Mouse (Mus musculus): Measurements from ENCODE around the gene Ces2a. TPM values are rescaled to one million over a fixed set of nuclear protein-coding genes. Genes with fewer than 3 reads are reported as not detected.

Gene Ces2a
- polyA plus RNA-seq (2016; fragmentation: Nextera tagmentation; extraction: Ambion mirVana), result not detected in 2 replicates

DNA sequence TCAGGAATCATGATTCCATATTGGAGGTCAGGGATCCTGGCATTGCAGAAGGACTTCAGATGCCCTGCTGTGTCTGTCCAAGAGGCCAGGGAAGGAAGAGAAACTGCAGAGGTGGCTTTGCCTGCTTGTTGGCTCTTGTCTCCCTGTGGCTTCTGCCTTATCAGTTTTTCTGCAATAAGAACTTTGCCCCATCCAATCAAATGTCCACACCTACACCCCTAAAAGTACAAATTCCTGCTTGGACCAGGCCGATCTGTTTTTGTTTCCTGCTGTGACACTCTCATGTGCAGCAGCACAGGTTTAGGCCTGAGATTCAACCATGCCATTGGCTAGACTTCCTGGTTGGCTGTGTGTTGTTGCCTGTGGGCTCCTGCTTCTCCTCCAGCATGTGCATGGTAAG lies at the start of gene Ces2a:
Gene Ces2a (plus strand): TSS at position 251 of the 400 bp plus-strand sequence.
- Histone ChIP-seq H3K27ac (no peak within 1 kb of the TSS), H3K36me3 (no peaks in the 10 kb centered on the region), H3K4me3 (no peak within 1 kb of the TSS), H3K27me3 (ENCODE audit: low read depth, poor library complexity, severe bottlenecking) (no peaks in the 10 kb centered on the region), H3K4me1 (no peaks in the 10 kb centered on the region), H3K9me3 (replicated peaks) (no peaks in the 10 kb centered on the region)
- no peak for DNase-seq (ENCODE audit: low spot score)
- 88% methylated on average over 1 of the region's 1 CpGs for WGBS

DNA sequence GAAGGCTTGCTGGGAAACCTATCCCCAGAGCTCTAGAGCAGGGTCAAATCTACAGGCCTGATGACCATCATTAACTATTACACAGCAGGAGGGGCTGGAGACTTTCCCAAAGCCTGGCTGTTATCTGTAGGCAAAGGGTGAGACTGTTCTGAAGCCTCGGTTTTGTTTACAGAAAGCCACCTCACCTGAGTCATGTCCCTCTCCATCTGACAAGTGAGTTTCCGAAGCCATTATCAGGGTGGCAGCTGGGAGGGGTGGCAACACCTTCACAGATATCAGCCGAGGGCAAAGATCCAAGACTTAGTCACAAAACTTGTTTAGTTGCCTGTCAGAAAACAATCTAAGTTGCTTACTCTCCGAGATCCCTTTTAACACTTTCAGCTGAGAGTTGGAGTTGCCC lies 45.4 kb upstream of the Ces2a start:
- no peak for DNase-seq (ENCODE audit: low spot score)
- Histone ChIP-seq H3K36me3 (no peaks in the 10 kb centered on the region), H3K4me3 (no peak overlapping the region), H3K4me1 (no peaks in the 10 kb centered on the region), H3K27me3 (ENCODE audit: low read depth, poor library complexity, severe bottlenecking) (no peaks in the 10 kb centered on the region), H3K27ac (no peak overlapping the region), H3K9me3 (replicated peaks) (no peaks in the 10 kb centered on the region)
- WGBS, result 72% methylated on average over 4 of the region's 4 CpGs

DNA sequence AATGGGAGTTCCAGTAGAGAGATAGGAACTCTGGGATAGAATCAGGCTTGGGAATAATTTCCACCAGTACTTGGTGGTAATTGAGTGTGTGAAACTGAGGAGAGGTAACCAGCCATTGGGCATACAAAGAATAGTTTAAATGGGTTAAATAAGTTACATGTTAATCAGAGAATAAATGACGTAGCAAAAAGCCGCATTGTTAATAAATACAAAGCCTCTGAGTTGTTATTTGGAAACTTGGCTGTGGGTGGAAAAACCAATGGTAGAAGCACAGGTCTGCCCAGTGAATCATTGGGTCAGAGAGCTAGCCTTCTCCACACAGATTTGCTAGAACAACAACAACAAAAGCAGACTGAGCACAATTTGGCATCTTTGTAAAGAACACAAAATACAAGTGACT lies 35.2 kb upstream of the Ces2a start:
- Histone ChIP-seq H3K4me3 (no peak overlapping the region), H3K9me3 (replicated peaks) (no peaks in the 10 kb centered on the region), H3K27ac (no peak overlapping the region), H3K27me3 (ENCODE audit: low read depth, poor library complexity, severe bottlenecking) (no peaks in the 10 kb centered on the region), H3K36me3 (no peaks in the 10 kb centered on the region), H3K4me1 (no peaks in the 10 kb centered on the region)
- WGBS, result 90% methylated on average over 2 of the region's 2 CpGs
- DNase-seq (ENCODE audit: low spot score), result no peak

DNA sequence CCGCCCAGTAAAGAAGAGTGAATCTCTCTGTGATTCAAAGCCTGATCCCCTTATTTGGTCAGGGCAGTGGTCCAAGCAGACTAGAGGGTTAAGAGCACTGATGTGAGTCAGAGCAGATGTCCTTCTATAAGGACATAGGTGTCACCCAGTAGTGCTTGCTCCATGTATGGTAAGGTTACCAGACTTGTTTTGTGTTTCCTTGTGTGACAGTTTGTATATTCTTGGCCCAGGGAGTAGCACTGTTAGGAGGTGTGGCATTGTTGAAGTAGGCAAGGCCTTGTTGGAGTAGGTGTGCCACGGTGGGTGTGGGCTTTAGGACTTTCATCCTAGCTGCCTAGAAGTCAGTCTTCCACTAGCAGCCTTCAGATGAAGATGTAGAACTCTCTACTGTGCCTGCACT lies 31.9 kb upstream of the Ces2a start:
- H3K9me3 ChIP-seq (replicated peaks), result no peaks in the 10 kb centered on the region
- no peaks in the 10 kb centered on the region for H3K27me3 ChIP-seq (ENCODE audit: low read depth, poor library complexity, severe bottlenecking)
- no peak overlapping the region for H3K27ac ChIP-seq
- H3K4me3 ChIP-seq, result no peak overlapping the region
- no peaks in the 10 kb centered on the region for H3K36me3 ChIP-seq
- WGBS, result 85% methylated on average over 2 of the region's 2 CpGs
- no peak for DNase-seq (ENCODE audit: low spot score)
- H3K4me1 ChIP-seq, result no peaks in the 10 kb centered on the region

DNA sequence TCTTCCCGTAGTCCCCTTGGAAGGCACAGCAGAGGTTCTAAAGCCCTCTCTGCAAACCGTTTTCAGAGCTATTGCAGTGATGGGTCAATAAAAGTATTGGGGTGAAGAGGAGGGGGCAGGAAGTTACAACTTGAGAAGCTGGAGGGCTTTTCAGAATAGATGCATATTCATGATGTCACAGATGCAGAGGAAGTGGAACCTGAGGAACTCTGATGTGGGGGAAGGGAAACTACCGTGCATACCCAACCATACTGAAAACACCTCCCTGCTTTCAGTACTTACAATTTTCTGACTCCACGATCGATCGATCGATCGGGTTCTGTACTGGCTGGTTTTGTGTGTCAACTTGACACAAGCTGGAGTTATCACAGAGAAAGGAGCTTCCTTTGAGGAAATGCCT lies 12.6 kb upstream of the Ces2a start:
- no peak overlapping the region for H3K4me3 ChIP-seq
- H3K9me3 ChIP-seq (replicated peaks), result no peaks in the 10 kb centered on the region
- no peak overlapping the region for H3K27ac ChIP-seq
- DNase-seq (ENCODE audit: low spot score), result no peak
- H3K27me3 ChIP-seq (ENCODE audit: low read depth, poor library complexity, severe bottlenecking), result no peaks in the 10 kb centered on the region
- H3K36me3 ChIP-seq, result no peaks in the 10 kb centered on the region
- peaks cover 13% of the 10 kb centered on the region; the same call in 1 of the 2 replicates for H3K4me1 ChIP-seq
- 84% methylated on average over 8 of the region's 8 CpGs for WGBS

DNA sequence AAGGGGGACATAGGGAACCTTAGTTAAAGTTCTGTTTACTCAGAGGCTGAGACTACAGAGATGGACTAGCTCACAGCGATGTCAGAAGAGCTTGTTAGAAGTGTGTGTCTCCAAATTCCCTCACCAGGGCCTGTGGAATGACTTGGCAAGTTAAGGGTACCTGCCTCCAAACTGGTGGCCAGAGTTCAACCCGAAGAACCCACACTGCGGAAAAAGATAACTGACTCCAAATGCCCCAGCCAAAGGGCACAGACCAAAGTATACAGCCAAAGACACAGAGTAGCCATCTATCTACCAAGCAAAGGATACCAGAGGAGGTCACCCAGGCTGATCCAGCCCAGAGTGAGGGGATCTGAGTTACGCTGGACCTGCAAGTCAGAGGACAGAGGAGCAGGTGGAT lies 2.4 kb upstream of the Ces2a start:
- 91% methylated on average over 4 of the region's 4 CpGs for WGBS

DNA sequence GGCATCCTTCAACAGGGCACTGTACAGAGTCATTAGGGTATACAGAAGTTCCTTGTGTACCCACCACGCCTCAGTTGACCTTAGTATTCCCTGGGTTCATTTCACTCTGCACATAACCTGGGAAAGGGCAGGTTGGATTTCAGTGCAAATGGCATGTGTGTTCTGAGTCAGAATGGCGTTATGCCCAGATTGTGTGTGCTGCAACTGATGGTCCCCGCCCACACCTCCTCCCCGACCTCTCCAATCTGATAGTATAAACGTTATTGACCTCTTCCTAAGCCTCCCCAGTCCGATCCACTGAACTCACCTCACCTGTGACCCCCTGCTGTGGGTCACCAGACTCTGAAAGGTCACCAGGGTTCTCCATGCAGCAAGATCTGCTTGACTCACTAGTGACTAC lies 1.8 kb upstream of the Ces2a start:
- no peaks in the 10 kb centered on the region for H3K4me1 ChIP-seq
- H3K27me3 ChIP-seq (ENCODE audit: low read depth, poor library complexity, severe bottlenecking), result no peaks in the 10 kb centered on the region
- no peaks in the 10 kb centered on the region for H3K9me3 ChIP-seq (replicated peaks)
- no peak for DNase-seq (ENCODE audit: low spot score)
- H3K27ac ChIP-seq, result no peak overlapping the region
- no peaks in the 10 kb centered on the region for H3K36me3 ChIP-seq
- WGBS, result 78% methylated on average over 6 of the region's 6 CpGs
- no peak overlapping the region for H3K4me3 ChIP-seq

More for the DNA sequence above, 2.4 kb upstream of the Ces2a start:
- H3K36me3 ChIP-seq, result no peaks in the 10 kb centered on the region
- DNase-seq (ENCODE audit: low spot score), result no peak
- no peaks in the 10 kb centered on the region for H3K27me3 ChIP-seq (ENCODE audit: low read depth, poor library complexity, severe bottlenecking)
- no peaks in the 10 kb centered on the region for H3K4me1 ChIP-seq
- no peak overlapping the region for H3K27ac ChIP-seq
- no peaks in the 10 kb centered on the region for H3K9me3 ChIP-seq (replicated peaks)
- no peak overlapping the region for H3K4me3 ChIP-seq

DNA sequence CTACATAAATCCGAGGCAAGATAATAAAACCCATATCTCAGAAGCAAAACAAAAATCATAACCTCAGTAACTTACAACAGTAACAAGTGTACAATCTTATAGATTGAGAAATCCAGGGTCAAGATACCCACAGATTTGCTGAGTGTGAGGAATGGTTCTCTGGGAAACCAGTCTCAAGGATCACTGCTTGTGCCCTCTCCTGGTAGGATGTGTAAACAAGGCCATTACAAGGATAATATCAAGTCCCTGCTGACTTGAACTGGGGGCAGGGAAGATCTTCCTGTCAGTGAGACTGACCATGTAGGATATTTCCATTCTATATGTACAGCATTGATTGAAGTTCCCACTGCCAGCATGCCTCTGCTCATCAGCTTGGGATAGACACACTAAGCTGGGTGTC lies 8.2 kb downstream of the Ces2a start:
- no peak overlapping the region for H3K27ac ChIP-seq
- WGBS, result 83% methylated on average over 1 of the region's 1 CpGs
- H3K36me3 ChIP-seq, result no peaks in the 10 kb centered on the region
- H3K4me3 ChIP-seq, result no peak overlapping the region
- H3K4me1 ChIP-seq, result peaks cover 3% of the 10 kb centered on the region
- H3K9me3 ChIP-seq (replicated peaks), result no peaks in the 10 kb centered on the region
- no peaks in the 10 kb centered on the region for H3K27me3 ChIP-seq (ENCODE audit: low read depth, poor library complexity, severe bottlenecking)
- no peak for DNase-seq (ENCODE audit: low spot score)

DNA sequence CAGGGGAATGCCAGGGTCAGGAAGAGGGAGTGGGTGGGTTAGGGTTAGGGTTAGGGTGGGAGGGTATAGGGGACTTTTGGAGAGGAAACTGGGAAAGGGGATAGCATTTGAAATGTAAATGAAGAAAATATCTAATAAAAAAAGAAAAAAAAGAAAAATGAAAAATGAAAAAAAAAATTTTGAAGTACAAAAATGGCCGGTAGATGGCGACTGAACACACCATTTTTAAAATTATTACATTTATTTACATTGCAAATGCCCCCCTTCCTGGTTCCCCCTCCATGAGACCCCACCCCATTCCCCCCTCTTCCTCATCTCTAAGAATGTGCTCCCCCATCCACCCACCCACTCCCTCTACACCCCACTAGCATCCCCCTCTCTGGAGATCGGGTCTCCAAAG lies 9.6 kb downstream of the Ces2a start:
- 84% methylated on average over 3 of the region's 3 CpGs for WGBS
- H3K27me3 ChIP-seq (ENCODE audit: low read depth, poor library complexity, severe bottlenecking), result no peaks in the 10 kb centered on the region

DNA sequence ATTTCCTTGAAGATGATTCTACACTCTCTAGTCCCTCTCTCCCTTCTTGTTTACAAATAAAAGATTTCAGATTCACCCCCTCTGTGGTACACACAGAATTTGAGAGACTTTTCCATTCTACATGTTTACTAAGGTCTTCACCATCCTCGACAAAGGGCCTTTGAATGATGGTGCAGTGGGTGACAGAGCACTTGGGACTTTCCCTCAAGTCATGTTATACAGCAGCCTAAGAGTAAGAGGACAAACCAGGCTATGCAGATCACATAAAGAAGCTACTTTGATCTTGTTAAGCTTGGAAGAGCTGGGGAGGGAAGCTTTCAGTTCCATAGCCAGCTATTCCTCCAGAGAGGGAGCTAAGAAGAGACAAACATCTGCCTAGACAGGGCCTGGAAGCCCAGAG lies 19.0 kb downstream of the Ces2a start:
- H3K27me3 ChIP-seq (ENCODE audit: low read depth, poor library complexity, severe bottlenecking), result no peaks in the 10 kb centered on the region
- H3K36me3 ChIP-seq, result no peaks in the 10 kb centered on the region
- H3K4me1 ChIP-seq, result no peaks in the 10 kb centered on the region
- no peaks in the 10 kb centered on the region for H3K9me3 ChIP-seq (replicated peaks)
- 88% methylated on average over 1 of the region's 1 CpGs for WGBS
- no peak for DNase-seq (ENCODE audit: low spot score)
- H3K4me3 ChIP-seq, result no peak overlapping the region
- H3K27ac ChIP-seq, result no peak overlapping the region

More for the DNA sequence above, 9.6 kb downstream of the Ces2a start:
- Histone ChIP-seq H3K9me3 (replicated peaks) (no peaks in the 10 kb centered on the region), H3K27ac (no peak overlapping the region), H3K4me1 (peaks cover 3% of the 10 kb centered on the region), H3K36me3 (no peaks in the 10 kb centered on the region), H3K4me3 (no peak overlapping the region)
- no peak for DNase-seq (ENCODE audit: low spot score)

DNA sequence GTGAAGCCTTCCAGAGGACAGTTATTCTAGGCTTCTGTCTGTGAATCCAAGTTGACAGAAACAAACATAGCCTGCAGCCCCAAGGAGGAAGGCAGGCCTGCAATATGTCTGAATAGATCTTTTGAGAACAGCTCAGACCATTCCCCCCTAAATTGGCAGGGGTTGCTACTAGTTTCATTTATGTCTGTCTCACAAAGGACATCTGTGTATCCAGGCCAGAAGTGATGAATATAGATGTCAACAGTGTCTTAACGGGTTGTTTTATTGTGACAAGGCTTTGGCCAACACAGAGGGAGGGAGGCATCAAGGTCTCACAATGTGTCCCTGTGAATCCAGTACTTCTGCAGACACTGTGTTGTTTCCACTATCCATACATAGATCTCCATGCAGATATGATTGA lies 23.8 kb downstream of the Ces2a start:
- no peaks in the 10 kb centered on the region for H3K9me3 ChIP-seq (replicated peaks)
- H3K36me3 ChIP-seq, result no peaks in the 10 kb centered on the region
- no peak overlapping the region for H3K4me3 ChIP-seq
- no peak for DNase-seq (ENCODE audit: low spot score)
- no peaks in the 10 kb centered on the region for H3K4me1 ChIP-seq
- no peak overlapping the region for H3K27ac ChIP-seq
- 77% methylated on average over 1 of the region's 1 CpGs for WGBS
- H3K27me3 ChIP-seq (ENCODE audit: low read depth, poor library complexity, severe bottlenecking), result no peaks in the 10 kb centered on the region

DNA sequence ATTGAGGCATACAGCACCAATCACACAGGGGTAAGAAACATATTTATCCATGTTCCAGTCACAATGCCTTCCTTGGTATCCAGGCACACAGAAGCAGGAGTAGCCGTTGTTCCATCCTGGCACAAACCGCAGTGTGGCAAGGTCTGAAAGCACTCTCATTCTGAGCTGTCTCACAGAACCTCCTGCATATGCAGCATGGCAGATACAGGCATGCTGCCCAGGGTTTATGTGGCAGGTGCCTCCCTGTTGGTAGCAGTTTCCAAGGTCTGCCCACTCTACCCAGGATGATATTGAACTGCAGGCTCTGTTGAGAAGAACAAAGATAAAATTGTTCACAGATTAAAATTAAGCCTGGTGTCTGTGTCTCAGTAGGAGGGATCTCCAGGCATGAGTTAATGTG lies 24.4 kb downstream of the Ces2a start:
- Histone ChIP-seq H3K9me3 (replicated peaks) (no peaks in the 10 kb centered on the region), H3K27me3 (ENCODE audit: low read depth, poor library complexity, severe bottlenecking) (no peaks in the 10 kb centered on the region), H3K4me3 (no peak overlapping the region), H3K4me1 (no peaks in the 10 kb centered on the region), H3K27ac (no peak overlapping the region), H3K36me3 (no peaks in the 10 kb centered on the region)
- 96% methylated on average over 2 of the region's 2 CpGs for WGBS
- DNase-seq (ENCODE audit: low spot score), result no peak

DNA sequence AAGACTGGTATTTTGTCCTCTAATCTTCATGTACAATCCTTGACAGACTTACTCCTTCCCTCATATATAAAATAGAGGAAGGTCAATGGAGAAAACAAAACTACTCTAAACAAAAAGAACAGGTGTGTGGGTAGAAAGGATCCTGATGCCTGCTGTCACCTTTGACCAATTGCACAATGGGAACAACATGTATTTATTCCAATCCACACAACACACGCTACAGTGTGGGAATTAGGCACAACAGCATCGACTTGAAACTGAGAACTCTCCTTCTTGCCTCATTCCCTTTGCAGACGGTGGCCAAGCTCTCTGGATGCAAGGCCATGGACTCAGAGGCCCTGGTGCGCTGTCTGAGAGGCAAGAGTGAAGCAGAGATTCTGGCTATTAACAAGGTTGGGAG lies 27.3 kb downstream of the Ces2a start:
- no peaks in the 10 kb centered on the region for H3K36me3 ChIP-seq
- no peak for DNase-seq (ENCODE audit: low spot score)
- no peaks in the 10 kb centered on the region for H3K4me1 ChIP-seq
- no peaks in the 10 kb centered on the region for H3K27me3 ChIP-seq (ENCODE audit: low read depth, poor library complexity, severe bottlenecking)
- H3K27ac ChIP-seq, result no peak overlapping the region
- no peak overlapping the region for H3K4me3 ChIP-seq
- H3K9me3 ChIP-seq (replicated peaks), result no peaks in the 10 kb centered on the region
- 91% methylated on average over 4 of the region's 4 CpGs for WGBS

DNA sequence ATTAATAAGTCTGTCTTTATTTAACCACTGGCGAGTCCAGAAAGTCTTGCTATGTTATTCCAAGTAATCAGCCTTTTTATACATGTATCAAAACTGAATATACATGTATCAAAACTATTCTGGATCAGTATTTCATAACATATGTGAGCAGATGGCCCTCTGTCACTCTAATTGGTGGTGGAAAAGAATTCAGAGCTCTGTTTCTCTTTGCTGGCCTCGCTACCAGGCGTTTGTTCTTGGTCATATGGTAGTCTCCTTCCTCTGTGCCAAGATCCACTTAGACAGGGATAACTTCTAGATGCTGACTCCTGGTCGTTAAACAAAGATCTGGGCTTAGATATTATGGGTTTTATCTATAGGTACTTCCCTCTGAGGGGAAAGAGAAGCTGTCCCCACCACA lies 32.7 kb downstream of the Ces2a start:
- no peak for DNase-seq (ENCODE audit: low spot score)
- Histone ChIP-seq H3K36me3 (no peaks in the 10 kb centered on the region), H3K4me1 (no peaks in the 10 kb centered on the region), H3K9me3 (replicated peaks) (no peaks in the 10 kb centered on the region), H3K27me3 (ENCODE audit: low read depth, poor library complexity, severe bottlenecking) (no peaks in the 10 kb centered on the region), H3K27ac (no peak overlapping the region), H3K4me3 (no peak overlapping the region)
- WGBS, result 81% methylated on average over 4 of the region's 4 CpGs

All from limb, embryonic 10.5 days (tissue).